Mouse (Mus musculus) stomach, postnatal 0 days (tissue): Measurements from ENCODE around the gene S100a2. TPM values are rescaled to one million over a fixed set of nuclear protein-coding genes. Genes with fewer than 3 reads are reported as not detected.

Experiments used
- ATAC-seq: fragments of 200-750 bp; cut with Nextera tagmentation; 2 replicates; pipeline ENCODE4 v1.8.0; 2017; ENCODE audit not compliant: low FRiP score, low TSS enrichment
- DNase-seq: peaks from one replicate; pipeline ENCODE4 v3.0.0-alpha.2; 2016; ENCODE audit warnings: low spot score
- H3K27ac ChIP-seq: fragments of 300-500 bp; sonication (generic); replicated peaks from 2 replicates; pipeline ENCODE4 v1.5.1; 2014; ENCODE audit warnings: mild to moderate bottlenecking, control low read depth
- H3K27me3 ChIP-seq: fragments of 300-500 bp; sonication (generic); 2 replicates; pipeline ENCODE4 v1.6.1; 2014; ENCODE audit warnings: low read length; ENCODE audit not compliant: control insufficient read depth, insufficient read depth
- H3K36me3 ChIP-seq: fragments of 300-500 bp; sonication (generic); 2 replicates; pipeline ENCODE4 v1.6.1; 2014; ENCODE audit warnings: low read length, mixed read lengths; ENCODE audit not compliant: control insufficient read depth, insufficient read depth
- H3K4me1 ChIP-seq: fragments of 300-500 bp; sonication (generic); replicated peaks from 2 replicates; pipeline ENCODE4 v1.6.1; 2014; ENCODE audit warnings: antibody characterized with exemption; ENCODE audit not compliant: control insufficient read depth, insufficient read depth
- H3K4me2 ChIP-seq: fragments of 300-500 bp; sonication (generic); replicated peaks from 2 replicates; pipeline ENCODE4 v1.6.1; 2014; ENCODE audit warnings: low read depth, mild to moderate bottlenecking, control low read depth, moderate library complexity
- H3K4me3 ChIP-seq: fragments of 300-500 bp; sonication (generic); 2 replicates; pipeline ENCODE4 v1.5.1; 2014; ENCODE audit warnings: low read depth, low read length, control low read depth
- H3K9ac ChIP-seq: fragments of 300-500 bp; sonication (generic); 2 replicates; pipeline ENCODE4 v1.6.1; 2014; ENCODE audit warnings: mild to moderate bottlenecking, low read length, control low read depth, mixed read lengths
- H3K9me3 ChIP-seq: fragments of 300-500 bp; sonication (generic); 2 replicates; pipeline ENCODE4 v1.6.1; 2016; ENCODE audit warnings: low read length; ENCODE audit not compliant: control insufficient read depth
- CTCF ChIP-seq: IDR thresholded peaks from 2 replicates; pipeline ENCODE4 v1.5.1; 2016; ENCODE audit warnings: antibody characterized with exemption, low read depth, mild to moderate bottlenecking, moderate library complexity
- EP300 ChIP-seq: optimal IDR thresholded peaks from 2 replicates; pipeline ENCODE3; 2016; ENCODE audit warnings: antibody characterized with exemption
- WGBS: fragments of 180-500 bp; shearing (Covaris S2); extraction: QIAGEN DNeasy Blood & Tissue Kit; methylation state at CpG from one replicate; pipeline ENCODE4 v1.1.7; 2014; 5-methylcytosine and 5-hydroxymethylcytosine counted together
- polyA plus RNA-seq: library from polyadenylated mRNA; unstranded; fragments of >200 nt; fragmentation: Nextera tagmentation; extraction: Ambion mirVana; gene quantifications from 2 replicates; pipeline ENCODE4 v1.2.1, GENCODE M21; 2015

Gene S100a2
- polyA plus RNA-seq, 1 experiment from 2014 or later, result 0.65 TPM

GRCm38 (mm10) chr3:90609102-90609501 is 19.1 kb downstream of the S100a2 start:
- no peak overlapping the region for H3K9ac ChIP-seq
- H3K27me3 ChIP-seq, result no peaks in the 10 kb centered on the region
- ATAC-seq, result peak; percentile 49
- H3K4me2 ChIP-seq, result no peak overlapping the region
- peaks cover 11% of the 10 kb centered on the region for H3K4me1 ChIP-seq
- no peak overlapping the region for H3K4me3 ChIP-seq
- DNase-seq, result peak; percentile 59
- no peaks in the 10 kb centered on the region for H3K9me3 ChIP-seq
- no peak for TF ChIP-seq EP300
- no peak for TF ChIP-seq CTCF
- 0 out of 2 replicates have a peak overlapping the region, but pooled peaks have one; percentile 20 for H3K27ac ChIP-seq
- no peaks in the 10 kb centered on the region for H3K36me3 ChIP-seq

GRCm38 (mm10) chr3:90611494-90611893 is 21.4 kb downstream of the S100a2 start:
- Histone ChIP-seq H3K9ac (0 out of 2 replicates have a peak overlapping the region, but pooled peaks have one; percentile 8), H3K4me2 (no peak overlapping the region), H3K4me1 (peaks cover 5% of the 10 kb centered on the region), H3K36me3 (no peaks in the 10 kb centered on the region), H3K4me3 (no peak overlapping the region), H3K27me3 (no peaks in the 10 kb centered on the region), H3K9me3 (no peaks in the 10 kb centered on the region), H3K27ac (0 out of 2 replicates have a peak overlapping the region, but pooled peaks have one; percentile 4)
- 89% methylated on average over 3 of the region's 3 CpGs for WGBS
- DNase-seq (no peak), ATAC-seq (no peak)
- TF ChIP-seq EP300, result no peak
- no peak for TF ChIP-seq CTCF

GRCm38 (mm10) chr3:90612061-90612460 is 22.0 kb downstream of the S100a2 start:
- H3K4me3 ChIP-seq, result no peak overlapping the region
- DNase-seq (no peak), ATAC-seq (no peak)
- H3K4me1 ChIP-seq, result peaks cover 5% of the 10 kb centered on the region
- no peak for TF ChIP-seq CTCF
- no peak for TF ChIP-seq EP300
- no peaks in the 10 kb centered on the region for H3K36me3 ChIP-seq
- 0 out of 2 replicates have a peak overlapping the region, but pooled peaks have one; percentile 8 for H3K9ac ChIP-seq
- no peaks in the 10 kb centered on the region for H3K27me3 ChIP-seq
- 49% methylated on average over 4 of the region's 4 CpGs for WGBS
- H3K27ac ChIP-seq, result peak overlapping the region; percentile 92
- no peaks in the 10 kb centered on the region for H3K9me3 ChIP-seq
- no peak overlapping the region; the same call in 1 of the 2 replicates for H3K4me2 ChIP-seq

- peak; percentile 91 for DNase-seq
- peak within 1 kb of the TSS; percentile 92 for H3K27ac ChIP-seq
- H3K9me3 ChIP-seq, result no peaks in the 10 kb centered on the region
Measured at GRCm38 (mm10) chr3:90612728-90613291, 22.8 kb downstream of the S100a2 start, which contains the start of gene S100a6. TSS of gene S100a6 (plus strand) at chr3:90612882.

GRCm38 (mm10) chr3:90613461-90614147 is 23.6 kb downstream of the S100a2 start:
- H3K4me2 ChIP-seq, result peak overlapping the region; percentile 64
- no peaks in the 10 kb centered on the region for H3K36me3 ChIP-seq
- no peaks in the 10 kb centered on the region for H3K9me3 ChIP-seq
- ATAC-seq, result 0 out of 2 replicates have a peak, but pooled peaks have one; percentile 5
- H3K4me1 ChIP-seq, result peaks cover 5% of the 10 kb centered on the region
- no peaks in the 10 kb centered on the region for H3K27me3 ChIP-seq
- peak overlapping the region; percentile 92 for H3K27ac ChIP-seq
- 52% methylated on average over 7 of the region's 7 CpGs for WGBS
- H3K9ac ChIP-seq, result peak overlapping the region; percentile 76
- TF ChIP-seq EP300 (no peak), CTCF (no peak)
- peak overlapping the region; percentile 46 for H3K4me3 ChIP-seq
- no peak for DNase-seq

More at GRCm38 (mm10) chr3:90612728-90613291, 22.8 kb downstream of the S100a2 start, which contains the start of gene S100a6:
- Histone ChIP-seq H3K9ac (peak within 1 kb of the TSS; percentile 76), H3K4me1 (peaks cover 5% of the 10 kb centered on the region), H3K27me3 (no peaks in the 10 kb centered on the region), H3K4me2 (peak within 1 kb of the TSS; percentile 64), H3K4me3 (peak within 1 kb of the TSS; percentile 46), H3K36me3 (no peaks in the 10 kb centered on the region)
- TF ChIP-seq EP300, result no peak
- TF ChIP-seq CTCF, result peak; percentile 78
- under 1% methylated on average over 23 of the region's 23 CpGs for WGBS
- peak; percentile 81 for ATAC-seq

GRCm38 (mm10) chr3:90614148-90614530 is 24.1 kb downstream of the S100a2 start:
- 70% methylated on average over 6 of the region's 6 CpGs for WGBS
- Histone ChIP-seq H3K36me3 (no peaks in the 10 kb centered on the region), H3K4me3 (peak overlapping the region; percentile 46), H3K4me1 (peaks cover 5% of the 10 kb centered on the region), H3K4me2 (peak overlapping the region; percentile 64), H3K9ac (peak overlapping the region; percentile 76), H3K27ac (peak overlapping the region; percentile 92), H3K27me3 (no peaks in the 10 kb centered on the region), H3K9me3 (no peaks in the 10 kb centered on the region)
- DNase-seq (no peak), ATAC-seq (no peak)
- TF ChIP-seq EP300, result no peak
- TF ChIP-seq CTCF, result no peak
